In genomic region chr10:85194528-85194927, GRCm38 (mm10) we compare ENCODE assay signal across 1 mouse cellular context.
TF ChIP-seq lines count a peak whose summit lies in the region.

No protein-coding gene starts in this region.

TF ChIP-seq in CH12.LX, 34 proteins besides CTCF, POLR2A, EP300 and RAD21 (continued from another document):
- TF ChIP-seq CHD1 (IDR thresholded peaks at IDR 0.05; ENCODE audit: low read depth, low read length) (no peak), NELFE (IDR thresholded peaks at IDR 0.05; ENCODE audit: low read depth, low read length) (no peak), GABPA (IDR thresholded peaks at IDR 0.05; ENCODE audit: insufficient replicate concordance, low read depth, low read length) (no peak), SIN3A (IDR thresholded peaks at IDR 0.05; ENCODE audit: low read length) (no peak), ELF1 (IDR thresholded peaks at IDR 0.05; ENCODE audit: low read depth, low read length) (peak; percentile 57), RCOR1 (conservative IDR thresholded peaks at IDR 0.05; ENCODE audit: low read depth, low read length) (0 out of 2 replicates have a peak, but pooled peaks have one; percentile 26), MAZ (IDR thresholded peaks at IDR 0.05; ENCODE audit: low read depth, low read length) (peak; percentile 57; the same call in 1 of the 2 replicates), ZKSCAN1 (IDR thresholded peaks at IDR 0.05; ENCODE audit: borderline replicate concordance, low read depth, low read length) (no peak), CHD2 (IDR thresholded peaks at IDR 0.05; ENCODE audit: low read length) (peak; percentile 43; the same call in 1 of the 2 replicates)
